Mouse (Mus musculus) lung, postnatal 25 days (tissue): ENCODE measurements around the gene Slc38a4.

Experiments used
- DNase-seq: peaks from one replicate; pipeline ENCODE4 v3.0.0; 2022; ENCODE audit warnings: low spot score

The Slc38a4 gene

GRCm38 (mm10) chr15:97015036-97015596, 40.6 kb downstream of the Slc38a4 start:
- no peak for DNase-seq

- no peak for DNase-seq
Observed at GRCm38 (mm10) chr15:97011599-97012372, 44.0 kb downstream of the Slc38a4 start.

DNA sequence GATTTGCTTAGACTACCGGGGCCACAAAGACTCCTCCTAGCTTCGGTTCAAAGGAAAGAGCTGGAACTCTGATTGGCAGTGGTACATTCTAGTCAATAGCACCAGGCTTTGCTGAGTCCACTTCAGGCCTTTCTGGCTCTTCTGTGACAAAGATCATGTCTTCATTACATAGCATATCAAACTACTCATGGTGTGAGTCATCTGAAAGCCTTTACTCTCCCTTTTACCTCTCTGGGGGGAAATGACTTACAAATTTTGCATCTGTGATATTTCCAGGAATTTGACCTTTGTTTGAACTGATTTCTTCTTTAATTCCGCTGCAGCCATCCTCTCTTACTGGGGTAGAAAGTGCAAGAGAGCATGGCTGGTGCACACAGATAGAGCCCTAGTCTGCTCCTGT, 46.5 kb downstream of the Slc38a4 start:
- no peak for DNase-seq

- DNase-seq, result no peak
Observed at GRCm38 (mm10) chr15:97005631-97006234, 50.0 kb downstream of the Slc38a4 start.

GRCm38 (mm10) chr15:97004525-97004867, 51.3 kb downstream of the Slc38a4 start:
- no peak for DNase-seq

GRCm38 (mm10) chr15:97003851-97004524, 51.8 kb downstream of the Slc38a4 start:
- peak; percentile 85 for DNase-seq

GRCm38 (mm10) chr15:97003186-97003585, 52.6 kb downstream of the Slc38a4 start:
- no peak for DNase-seq

GRCm38 (mm10) chr15:97002752-97003151, 53.0 kb downstream of the Slc38a4 start:
- no peak for DNase-seq

- no peak for DNase-seq
Observed at GRCm38 (mm10) chr15:97001886-97002285, 53.9 kb downstream of the Slc38a4 start.

GRCm38 (mm10) chr15:97001416-97001815, 54.3 kb downstream of the Slc38a4 start:
- DNase-seq, result no peak

DNA sequence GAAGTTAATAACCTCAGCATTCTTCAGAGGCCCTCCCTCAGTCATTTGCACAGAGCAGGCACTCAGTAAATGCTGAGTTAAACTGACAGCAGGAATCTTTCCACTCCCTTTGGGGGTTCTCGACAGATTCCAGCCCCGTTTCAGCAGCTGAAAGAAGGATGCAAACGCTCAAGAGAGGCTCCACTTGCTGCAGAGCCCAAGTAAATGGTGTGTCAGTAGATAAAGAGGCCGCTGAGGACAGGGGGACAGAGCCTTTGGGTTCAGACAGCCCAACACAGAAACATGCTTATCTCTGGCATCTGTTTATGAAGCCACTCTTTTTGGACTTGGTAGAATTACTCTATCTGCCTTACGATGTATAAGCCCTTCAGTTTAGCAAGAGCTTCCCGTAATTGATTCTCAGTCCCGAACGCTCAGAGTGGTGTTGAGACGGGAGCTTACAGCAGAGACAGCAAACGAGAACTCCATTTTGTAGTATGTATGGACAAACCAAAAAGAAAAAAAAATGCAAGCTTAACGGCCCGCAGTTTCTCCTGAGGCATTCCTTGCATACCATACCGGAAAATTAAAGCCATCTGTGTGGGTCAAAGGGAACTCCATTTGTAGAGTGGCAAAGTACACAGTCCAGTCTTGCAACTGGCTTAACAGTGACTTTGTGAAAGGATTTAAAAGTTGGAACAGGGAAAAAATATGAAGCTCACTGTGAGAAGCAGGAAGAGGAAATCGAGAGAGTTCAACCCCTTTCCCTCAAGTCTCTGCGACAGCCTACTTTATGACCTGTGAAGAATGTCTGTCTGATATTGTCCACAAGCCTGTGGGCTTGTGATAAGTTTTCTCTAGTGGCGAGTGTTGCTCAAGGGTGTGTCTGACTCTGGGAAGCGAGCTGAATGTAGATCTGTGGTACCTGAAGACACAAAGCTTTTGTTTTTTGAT, 55.2 kb downstream of the Slc38a4 start:
- no peak for DNase-seq

DNA sequence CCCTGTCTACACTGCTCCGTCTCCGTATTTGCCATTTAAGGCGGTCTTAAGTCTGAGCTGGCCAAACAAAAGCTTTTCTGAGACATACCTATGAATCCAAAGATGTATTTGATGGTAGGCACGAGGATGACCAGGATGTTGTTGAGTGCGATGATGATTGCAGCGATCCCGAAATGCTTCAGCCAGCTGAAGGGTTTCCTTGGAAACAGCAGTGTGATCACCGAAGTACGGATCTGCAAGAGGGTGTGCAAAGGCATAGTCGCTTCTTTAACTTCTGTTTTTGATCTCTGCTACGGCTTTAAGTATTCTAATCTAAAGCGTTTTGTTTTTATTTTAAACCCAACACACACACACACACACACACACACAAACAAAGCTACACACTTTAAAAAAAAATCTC, 56.4 kb downstream of the Slc38a4 start:
- DNase-seq, result no peak

DNA sequence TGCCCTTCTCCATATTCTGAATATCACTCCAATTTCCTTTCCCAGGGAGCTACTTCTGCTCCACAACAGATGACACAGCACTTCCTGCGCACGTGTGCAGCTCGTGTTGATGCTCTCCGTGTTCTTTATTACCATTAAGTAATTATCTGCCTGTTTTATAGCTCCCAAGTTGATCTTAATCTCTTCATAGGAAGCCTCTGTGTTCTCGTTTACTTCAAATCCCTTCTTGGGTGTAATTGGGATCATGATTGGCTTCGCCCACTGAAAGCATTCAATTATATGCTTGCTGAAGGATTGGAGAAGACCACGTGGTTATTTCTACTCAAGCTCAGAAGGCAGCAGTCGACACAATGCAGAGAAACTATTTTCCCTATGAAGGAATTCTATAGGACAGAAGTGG, 70.1 kb downstream of the Slc38a4 start:
- DNase-seq, result no peak

DNA sequence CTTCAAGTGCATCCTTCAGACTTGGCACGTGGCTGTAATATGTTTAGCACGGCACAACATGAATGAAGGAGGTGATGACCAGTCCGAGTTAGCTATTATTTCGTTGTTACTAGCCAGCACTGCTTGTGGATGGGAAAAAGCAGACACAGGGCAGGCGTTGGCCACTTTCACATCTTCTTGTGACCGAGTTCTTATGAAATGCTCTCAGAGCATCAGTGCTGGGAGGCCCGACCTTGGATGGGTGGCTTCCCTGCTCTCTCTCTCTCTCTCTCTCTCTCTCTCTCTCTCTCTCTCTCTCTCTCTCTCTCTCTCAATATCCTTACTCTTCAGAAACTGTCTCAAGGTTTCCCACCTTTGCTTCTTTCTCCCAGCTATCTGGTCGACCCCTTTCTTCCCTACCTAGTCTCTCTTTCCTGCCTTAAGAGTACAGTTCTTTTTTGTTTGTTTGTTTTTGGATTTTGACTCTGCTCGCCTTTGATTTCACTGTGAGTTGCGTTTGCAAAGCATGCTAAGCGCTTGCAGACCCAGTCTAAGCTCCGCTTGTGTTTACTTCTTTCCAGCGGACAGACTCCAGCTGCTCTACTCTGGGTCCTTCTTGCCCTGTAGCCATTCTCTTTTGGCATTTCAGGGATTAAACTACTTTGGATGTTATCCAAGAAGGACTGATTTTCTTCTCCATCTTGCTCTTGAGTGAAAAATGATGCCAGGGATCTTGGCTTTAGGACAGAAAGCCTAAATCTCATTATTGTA, 72.0 kb downstream of the Slc38a4 start:
- no peak for DNase-seq

DNA sequence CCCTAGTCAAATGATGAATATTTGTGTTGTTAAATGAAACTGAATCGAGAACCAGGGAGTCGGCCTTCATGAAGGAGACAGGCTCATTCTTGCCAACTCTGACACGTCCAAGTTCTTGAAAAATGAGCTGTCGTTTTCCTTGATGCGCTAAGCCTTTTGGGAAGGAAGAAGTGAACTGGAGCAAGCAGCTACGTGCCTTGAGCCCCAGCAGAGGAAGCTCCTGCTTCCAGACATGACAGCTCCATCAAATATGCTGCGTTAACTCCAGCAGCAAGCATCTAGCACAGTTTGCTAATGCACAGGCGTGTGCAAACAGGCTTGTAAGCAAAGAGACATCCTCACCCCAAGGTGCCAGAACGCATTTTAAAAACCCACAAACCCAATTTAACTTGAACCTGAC, 80.6 kb downstream of the Slc38a4 start:
- DNase-seq, result no peak

DNA sequence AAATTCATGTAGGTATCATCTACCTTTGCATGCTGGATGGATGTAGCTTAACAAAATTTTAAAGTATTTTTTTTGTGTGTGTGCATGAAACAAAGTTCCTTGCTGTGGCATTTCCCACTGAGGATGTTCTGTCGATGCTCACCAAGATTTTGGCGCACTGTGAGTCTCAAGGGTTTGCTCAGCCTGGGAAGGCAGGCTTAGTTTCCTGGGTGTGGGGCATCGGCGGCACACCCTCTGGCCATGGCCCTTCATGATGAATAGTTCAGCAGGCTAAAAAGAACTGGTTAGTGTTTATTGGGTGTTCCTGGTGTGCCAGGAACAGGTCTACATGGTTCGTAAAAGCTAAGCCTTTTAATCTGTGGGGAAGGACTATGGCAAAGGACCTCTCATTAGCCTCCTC, 81.6 kb downstream of the Slc38a4 start:
- no peak for DNase-seq

DNA sequence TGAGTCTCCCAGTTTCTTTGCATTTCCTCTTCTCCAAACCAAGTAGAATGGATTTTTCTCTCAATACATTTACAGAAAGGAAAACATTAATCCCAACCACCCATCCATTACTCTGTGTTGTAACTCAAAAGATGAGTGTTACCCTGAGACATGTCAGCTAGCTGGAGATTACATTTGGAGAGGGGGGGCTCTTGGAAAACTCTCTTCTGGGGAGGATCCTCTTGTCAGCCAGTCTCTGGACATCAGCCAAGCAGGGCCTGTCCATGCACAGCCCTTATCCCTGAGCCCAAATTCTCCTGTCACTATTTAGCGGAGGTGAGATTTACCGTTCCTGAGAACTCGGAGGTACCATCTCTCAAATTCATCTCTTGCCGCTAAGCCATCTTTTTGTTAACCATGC, 82.4 kb downstream of the Slc38a4 start:
- no peak for DNase-seq

DNA sequence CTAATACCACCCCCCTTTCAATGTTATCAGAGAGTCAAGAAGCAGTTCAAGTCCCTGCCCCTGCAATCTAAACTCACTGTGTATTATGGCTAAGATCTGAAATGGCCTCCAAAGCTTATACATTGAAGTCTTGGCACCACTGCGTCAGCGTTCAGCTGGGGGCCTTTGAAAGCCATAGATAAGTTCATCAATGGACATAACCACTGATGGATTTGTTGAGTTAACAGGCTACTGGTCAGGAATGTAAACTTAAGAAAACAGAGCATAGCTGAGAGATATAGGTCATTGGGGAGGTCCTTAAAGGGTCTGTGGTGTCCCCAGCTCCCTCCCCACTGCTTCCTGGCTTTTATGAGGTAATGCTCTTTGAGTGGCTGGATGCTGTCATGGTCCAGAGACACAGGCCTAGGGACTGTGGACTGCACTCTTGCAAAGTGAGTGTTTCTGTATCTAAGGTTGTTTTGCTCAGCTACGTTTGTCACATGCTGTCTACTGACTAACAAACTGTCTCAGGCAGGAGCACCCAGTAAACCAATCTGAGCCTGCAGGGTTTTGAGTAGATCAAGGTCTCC, 83.0 kb downstream of the Slc38a4 start:
- DNase-seq, result no peak

DNA sequence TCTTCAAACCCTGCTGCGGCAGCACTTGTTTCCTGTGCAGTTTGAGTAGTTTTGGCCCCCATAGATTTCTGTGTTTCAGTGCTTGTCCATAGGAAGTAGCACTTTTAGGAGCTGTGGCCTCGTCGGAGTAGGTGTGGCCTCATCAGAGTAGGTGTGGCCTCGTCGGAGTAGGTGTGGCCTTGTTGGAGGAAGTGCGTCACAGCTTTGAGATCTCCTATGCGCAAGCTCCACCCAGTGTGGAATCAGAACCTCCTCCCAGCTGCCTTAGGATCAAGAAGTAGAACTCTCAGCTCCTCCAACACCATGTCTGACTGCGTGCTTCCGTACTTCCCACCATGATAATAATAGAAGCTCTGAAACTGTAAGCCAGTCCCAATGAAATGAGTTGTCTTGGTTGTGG, 83.8 kb downstream of the Slc38a4 start:
- DNase-seq, result no peak

DNA sequence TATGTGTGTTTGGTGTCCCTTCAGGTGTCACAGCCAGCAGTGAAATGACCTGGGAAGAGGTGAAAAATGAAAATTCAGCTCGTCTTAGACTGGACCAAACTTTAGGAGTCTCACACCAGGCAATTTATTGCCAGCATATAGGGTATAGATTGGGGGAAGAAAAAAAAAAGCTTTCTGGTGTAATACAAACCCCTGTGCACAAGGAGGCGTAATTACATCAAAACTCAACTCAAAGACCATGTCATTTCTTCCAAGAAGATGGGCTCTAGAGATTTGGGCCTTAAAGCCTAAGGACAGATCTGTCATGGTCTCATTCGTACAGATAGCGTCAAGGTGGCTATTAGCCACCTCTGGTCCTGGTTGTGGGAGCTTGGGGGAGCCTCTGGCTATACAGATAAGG, 86.0 kb downstream of the Slc38a4 start:
- DNase-seq, result no peak

- DNase-seq, result no peak
Observed at GRCm38 (mm10) chr15:96968741-96969140, 87.0 kb downstream of the Slc38a4 start.
